Mouse (Mus musculus) forebrain, embryonic 11.5 days (tissue): ENCODE data around the gene Kcnma1. TPM values are rescaled to one million over a fixed set of nuclear protein-coding genes. Genes with fewer than 3 reads are reported as not detected.
A peak's percentile ranks its signal among the peaks of the same experiment; 100 is the strongest.

Source experiments
- ATAC-seq: fragments of 200-750 bp; cut with Nextera tagmentation; replicated peaks from 2 replicates; pipeline ENCODE4 v1.8.0; 2017; ENCODE audit warnings: moderate TSS enrichment; ENCODE audit not compliant: low FRiP score
- DNase-seq: peaks from one replicate; pipeline ENCODE4 v3.0.0-alpha.2; 2017; ENCODE audit warnings: low spot score
- H3K27ac ChIP-seq: fragments of 300-500 bp; sonication (generic); 2 replicates; pipeline ENCODE4 v1.5.1; 2014; ENCODE audit warnings: low read depth, low read length
- H3K27me3 ChIP-seq: fragments of 300-500 bp; sonication (generic); 2 replicates; pipeline ENCODE4 v1.6.1; 2014; ENCODE audit warnings: mild to moderate bottlenecking, low read length, mixed read lengths; ENCODE audit not compliant: control insufficient read depth, insufficient read depth
- H3K36me3 ChIP-seq: fragments of 300-500 bp; sonication (generic); 2 replicates; pipeline ENCODE4 v1.6.1; 2014; ENCODE audit warnings: mild to moderate bottlenecking, low read length, moderate library complexity, mixed read lengths; ENCODE audit not compliant: control insufficient read depth, insufficient read depth
- H3K4me1 ChIP-seq: fragments of 300-500 bp; sonication (generic); replicated peaks from 2 replicates; pipeline ENCODE4 v1.6.1; 2014; ENCODE audit warnings: low read length, mixed read lengths; ENCODE audit not compliant: control insufficient read depth, insufficient read depth
- H3K4me2 ChIP-seq: fragments of 300-500 bp; sonication (generic); 2 replicates; pipeline ENCODE4 v1.6.1; 2014; ENCODE audit warnings: low read depth, mild to moderate bottlenecking, low read length, moderate library complexity, mixed read lengths; ENCODE audit not compliant: severe bottlenecking
- H3K4me3 ChIP-seq: fragments of 300-500 bp; sonication (generic); 2 replicates; pipeline ENCODE4 v1.5.1; 2014; ENCODE audit warnings: low read depth, low read length
- H3K9ac ChIP-seq: fragments of 300-500 bp; sonication (generic); 2 replicates; pipeline ENCODE4 v1.6.1; 2014; ENCODE audit warnings: low read length
- H3K9me3 ChIP-seq: fragments of 300-500 bp; sonication (generic); 2 replicates; pipeline ENCODE4 v1.6.1; 2016; ENCODE audit warnings: low read length, mixed read lengths; ENCODE audit not compliant: control insufficient read depth
- WGBS: fragments of 180-500 bp; shearing (Covaris S2); extraction: QIAGEN DNeasy Blood & Tissue Kit; methylation state at CpG from one replicate; pipeline ENCODE4 v1.1.7; 2014; 5-methylcytosine and 5-hydroxymethylcytosine counted together
- polyA plus RNA-seq: library from polyadenylated mRNA; unstranded; fragments of >200 nt; fragmentation: Nextera tagmentation; extraction: Ambion mirVana; gene quantifications from 2 replicates; pipeline ENCODE4 v1.2.1, GENCODE M21; 2014

The Kcnma1 gene
- polyA plus RNA-seq, 1 experiment from 2014 or later = 0.45 TPM

DNA sequence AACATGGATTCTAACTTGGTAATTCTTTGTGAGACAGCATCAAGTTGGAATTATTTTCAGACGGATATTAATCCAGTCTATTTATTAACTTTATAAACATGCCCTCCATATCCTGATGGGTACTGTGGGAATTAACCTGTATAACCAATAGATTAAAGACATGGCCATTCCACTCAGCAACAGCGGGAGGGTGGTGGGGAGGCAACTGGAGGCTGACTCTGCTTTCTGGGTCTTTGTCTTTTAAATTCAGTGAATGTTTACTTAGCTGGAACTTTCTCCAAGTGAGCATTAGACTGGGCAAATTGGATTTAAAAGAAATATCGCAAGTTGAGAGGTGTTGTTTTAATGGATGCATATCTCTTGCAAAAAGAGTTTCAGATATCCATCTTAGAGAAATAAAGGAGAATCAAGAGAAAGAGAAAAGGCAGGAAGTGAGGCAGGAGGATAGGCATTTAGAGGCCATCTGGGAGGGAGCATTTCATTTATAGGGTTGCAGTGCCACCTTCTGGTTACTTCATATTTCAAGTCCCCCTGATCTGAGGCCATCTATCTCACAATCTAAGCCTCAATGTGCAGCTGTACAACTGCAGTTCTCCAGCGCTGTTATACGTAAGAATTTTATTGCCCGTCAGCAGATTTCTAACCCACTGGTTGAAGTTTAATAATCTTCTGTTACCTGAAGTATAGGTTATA is 613.4 kb downstream of the Kcnma1 start:
- WGBS = 17% methylated on average over 6 of the region's 6 CpGs
- DNase-seq (peak; percentile 64), ATAC-seq (no peak; the same call in 1 of the 2 replicates)
- H3K4me3 ChIP-seq = no peak overlapping the region
- H3K4me1 ChIP-seq = no peaks in the 10 kb centered on the region
- H3K27me3 ChIP-seq = no peaks in the 10 kb centered on the region
- H3K9ac ChIP-seq = no peak overlapping the region
- H3K36me3 ChIP-seq = no peaks in the 10 kb centered on the region
- no peak overlapping the region for H3K27ac ChIP-seq
- no peaks in the 10 kb centered on the region for H3K9me3 ChIP-seq
- no peak overlapping the region for H3K4me2 ChIP-seq

DNA sequence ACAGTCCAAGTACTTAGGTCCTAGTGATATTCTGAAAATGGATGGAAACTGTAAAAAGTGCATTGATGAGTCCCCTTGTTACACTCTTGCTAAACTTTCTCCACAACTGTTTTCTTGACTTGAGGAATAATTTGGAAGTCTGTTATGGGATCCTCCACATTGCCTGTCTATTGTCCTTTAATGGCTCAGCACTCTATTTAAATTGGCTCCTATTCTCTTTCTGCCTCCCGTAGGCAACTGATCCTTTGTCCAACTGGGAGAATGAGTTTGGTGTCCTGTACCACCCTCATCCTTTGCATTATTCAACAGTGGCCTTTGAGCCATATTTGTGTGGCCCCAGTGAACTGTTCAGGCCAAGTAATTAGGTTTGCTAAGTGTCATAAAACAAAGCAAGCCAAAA is 616.6 kb downstream of the Kcnma1 start:
- Histone ChIP-seq H3K4me3 (no peak overlapping the region), H3K4me2 (no peak overlapping the region), H3K4me1 (no peaks in the 10 kb centered on the region), H3K36me3 (no peaks in the 10 kb centered on the region), H3K9ac (no peak overlapping the region), H3K27me3 (no peaks in the 10 kb centered on the region), H3K9me3 (no peaks in the 10 kb centered on the region), H3K27ac (no peak overlapping the region)
- no peak for DNase-seq
- WGBS = 13% methylated on average over 1 of the region's 1 CpGs
- ATAC-seq = no peak

DNA sequence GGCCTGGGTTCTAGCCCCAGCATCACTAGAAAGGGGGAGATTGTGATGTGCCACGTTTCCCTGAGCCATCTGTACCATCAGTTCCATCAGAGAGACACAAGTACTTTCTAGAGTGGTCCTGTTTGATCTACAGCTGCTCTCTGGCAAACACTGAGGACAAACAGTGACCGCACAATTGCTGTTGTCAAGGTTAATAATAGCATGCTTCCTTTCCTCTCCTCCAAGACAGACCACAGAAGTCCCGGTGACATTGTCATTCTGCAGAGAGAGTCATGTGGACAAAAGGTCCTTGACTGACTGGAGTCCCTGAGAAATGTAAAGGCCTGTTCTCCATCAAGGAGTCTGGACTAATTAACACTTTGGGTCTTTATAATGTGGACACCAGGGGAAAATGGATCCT is 622.7 kb downstream of the Kcnma1 start:
- DNase-seq (no peak), ATAC-seq (no peak)
- Histone ChIP-seq H3K36me3 (no peaks in the 10 kb centered on the region), H3K27me3 (no peaks in the 10 kb centered on the region), H3K9me3 (no peaks in the 10 kb centered on the region), H3K4me2 (no peak overlapping the region), H3K4me3 (no peak overlapping the region), H3K9ac (no peak overlapping the region), H3K27ac (no peak overlapping the region), H3K4me1 (no peaks in the 10 kb centered on the region)
- 82% methylated on average over 3 of the region's 3 CpGs for WGBS

DNA sequence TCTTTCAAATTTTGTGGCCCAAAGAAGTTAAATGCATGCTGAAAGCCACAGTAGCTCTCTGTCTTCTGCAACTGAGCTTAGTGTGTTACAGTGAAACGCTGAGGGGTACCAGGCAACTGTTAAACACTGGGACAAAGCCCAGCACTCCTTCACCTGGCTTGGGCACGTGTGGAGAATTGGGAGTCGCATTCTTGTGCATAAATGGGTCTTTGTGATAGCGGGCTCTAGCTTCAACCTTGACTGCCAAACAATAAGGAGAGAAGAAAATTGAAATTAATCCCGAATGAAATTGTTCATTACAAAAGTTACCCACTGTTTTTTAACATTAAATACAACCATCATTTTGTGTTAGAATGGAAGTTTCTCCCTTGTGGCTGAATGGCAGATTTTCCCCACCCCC is 623.5 kb downstream of the Kcnma1 start:
- 55% methylated on average over 5 of the region's 5 CpGs for WGBS
- no peak for ATAC-seq
- no peak overlapping the region for H3K27ac ChIP-seq
- H3K36me3 ChIP-seq = no peaks in the 10 kb centered on the region
- DNase-seq = no peak
- H3K4me2 ChIP-seq = no peak overlapping the region
- H3K9me3 ChIP-seq = no peaks in the 10 kb centered on the region
- H3K9ac ChIP-seq = no peak overlapping the region
- H3K4me1 ChIP-seq = no peaks in the 10 kb centered on the region
- no peaks in the 10 kb centered on the region for H3K27me3 ChIP-seq
- no peak overlapping the region for H3K4me3 ChIP-seq

DNA sequence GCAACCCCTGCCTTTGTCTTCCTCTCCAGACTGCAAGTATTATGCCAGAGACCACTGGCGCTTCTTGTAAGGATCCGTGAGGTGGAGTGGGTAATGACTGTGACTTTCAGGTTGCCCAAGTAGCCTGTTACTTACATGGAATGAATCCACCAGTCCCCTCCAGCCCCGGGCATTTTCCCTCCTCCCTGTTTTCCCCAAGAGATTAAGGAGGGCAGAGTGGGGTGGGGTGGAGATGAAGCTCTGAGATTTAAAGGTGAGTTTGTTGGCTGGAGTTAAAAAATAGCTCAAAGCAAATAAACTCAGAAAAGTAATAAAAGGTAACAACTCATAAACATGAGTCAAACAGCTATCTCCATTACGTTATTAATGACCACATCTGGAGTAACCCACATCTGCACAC is 624.1 kb downstream of the Kcnma1 start:
- WGBS = 57% methylated on average over 4 of the region's 4 CpGs
- H3K27ac ChIP-seq = no peak overlapping the region
- ATAC-seq = no peak
- no peak overlapping the region for H3K4me3 ChIP-seq
- H3K4me1 ChIP-seq = no peaks in the 10 kb centered on the region
- no peaks in the 10 kb centered on the region for H3K36me3 ChIP-seq
- H3K9ac ChIP-seq = no peak overlapping the region
- H3K4me2 ChIP-seq = no peak overlapping the region
- H3K27me3 ChIP-seq = no peaks in the 10 kb centered on the region; the same call in 1 of the 2 replicates
- H3K9me3 ChIP-seq = no peaks in the 10 kb centered on the region
- DNase-seq = no peak

DNA sequence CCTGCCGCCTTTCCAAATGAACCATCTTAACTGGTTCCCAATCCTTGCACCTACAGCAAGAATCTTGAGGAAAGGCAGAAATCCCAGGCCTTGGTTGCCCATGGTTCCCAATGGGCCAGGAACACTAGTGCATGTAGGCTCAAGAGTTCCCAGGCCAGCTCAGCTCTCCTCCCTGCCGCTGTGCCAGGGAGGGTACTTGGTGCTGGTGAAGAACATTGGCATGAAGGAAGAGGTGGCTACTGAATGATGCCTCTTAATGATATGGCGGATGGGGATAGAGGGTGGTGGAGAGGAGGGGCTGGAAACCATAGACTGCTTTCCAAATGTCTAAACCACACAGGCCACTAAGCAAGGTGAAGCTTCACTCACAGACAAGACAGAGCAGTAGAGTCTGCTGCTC is 627.5 kb downstream of the Kcnma1 start:
- 93% methylated on average over 3 of the region's 3 CpGs for WGBS
- Histone ChIP-seq H3K27ac (no peak overlapping the region), H3K9me3 (no peaks in the 10 kb centered on the region), H3K27me3 (peaks cover 7% of the 10 kb centered on the region; the same call in 1 of the 2 replicates), H3K4me1 (no peaks in the 10 kb centered on the region), H3K4me2 (no peak overlapping the region), H3K9ac (no peak overlapping the region), H3K36me3 (no peaks in the 10 kb centered on the region), H3K4me3 (no peak overlapping the region)
- no peak for DNase-seq
- ATAC-seq = no peak

DNA sequence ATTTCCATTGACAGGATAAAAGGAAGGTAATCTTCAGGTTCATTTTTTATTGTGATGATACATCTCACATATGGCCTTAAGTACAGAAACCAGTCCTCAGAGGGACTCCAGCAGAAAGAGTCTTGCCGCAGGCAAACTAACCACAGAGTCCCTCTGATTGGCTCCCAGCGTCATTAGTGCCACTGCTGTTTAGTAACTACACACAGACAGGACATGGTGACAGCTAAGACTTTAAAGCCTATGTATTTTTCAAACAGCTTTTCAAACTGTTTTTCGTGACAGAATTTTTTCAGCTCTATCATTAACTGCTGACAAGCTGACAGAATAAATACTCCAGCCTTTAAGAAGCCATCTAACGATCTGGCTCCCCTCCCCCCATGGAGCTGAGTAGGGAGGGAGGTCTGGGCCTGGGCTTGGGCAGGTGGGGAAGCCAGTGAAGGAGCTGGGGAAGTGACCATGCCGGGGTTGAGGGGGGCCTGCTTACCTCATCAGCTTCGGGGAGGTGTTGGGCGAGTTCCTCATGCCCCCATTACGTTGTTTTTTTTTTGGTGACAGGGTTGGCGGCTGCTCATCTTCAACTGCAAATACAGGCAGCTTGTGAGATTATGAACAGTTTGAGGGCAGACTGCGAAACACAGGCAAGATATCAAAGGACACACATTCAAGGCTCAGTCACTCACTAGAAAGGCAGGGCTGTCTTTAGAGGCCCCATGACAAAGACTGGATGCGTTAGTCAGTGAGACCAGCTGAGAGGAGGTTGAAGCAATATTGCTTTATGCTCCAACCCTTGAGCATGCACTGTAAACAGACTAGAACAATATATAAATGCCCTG is 628.3 kb downstream of the Kcnma1 start:
- peaks cover 13% of the 10 kb centered on the region for H3K27me3 ChIP-seq
- DNase-seq (peak; percentile 59), ATAC-seq (0 out of 2 replicates have a peak, but pooled peaks have one; percentile 49)

DNA sequence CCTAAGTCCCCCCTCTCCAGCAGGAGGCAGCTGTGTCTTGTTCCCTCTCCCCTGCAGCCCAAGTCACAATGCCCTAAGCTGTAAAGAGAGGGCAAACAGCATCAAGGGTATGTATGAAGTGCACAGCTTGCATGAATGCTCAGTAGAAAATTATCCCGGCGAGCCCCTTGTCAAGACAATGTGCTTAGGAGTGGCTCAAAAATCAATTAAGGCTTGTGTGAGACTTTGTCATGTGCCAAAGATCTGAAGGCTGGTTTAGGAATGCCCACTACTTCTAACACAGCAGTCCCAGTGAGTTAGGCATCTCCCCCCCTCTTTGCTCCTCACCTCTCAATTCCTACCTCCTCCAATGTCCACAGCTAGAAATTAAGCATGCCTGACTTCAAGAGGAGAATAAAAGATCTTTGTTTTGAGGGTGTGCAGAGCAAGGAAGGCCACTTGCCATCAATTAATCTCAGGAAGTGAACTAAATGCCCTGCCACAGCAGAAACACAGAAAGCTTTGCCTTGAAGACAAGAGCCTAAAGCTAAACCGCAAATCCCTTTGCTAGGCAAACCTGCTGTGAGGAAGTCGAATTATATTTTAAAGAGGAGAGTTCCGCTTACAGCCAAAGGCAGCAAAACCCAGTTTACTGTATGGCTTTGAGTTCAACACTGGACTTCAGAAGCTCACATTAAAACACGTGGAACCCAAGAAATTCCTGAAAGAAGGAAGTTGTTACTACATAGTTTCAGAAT is 635.8 kb downstream of the Kcnma1 start:
- Histone ChIP-seq H3K27ac (no peak overlapping the region), H3K4me2 (0 out of 2 replicates have a peak overlapping the region, but pooled peaks have one; percentile 2)
- peak; percentile 91 for ATAC-seq

More for the DNA sequence above, 628.3 kb downstream of the Kcnma1 start:
- WGBS = 33% methylated on average over 11 of the region's 11 CpGs
- no peak overlapping the region for H3K4me3 ChIP-seq
- H3K27ac ChIP-seq = no peak overlapping the region
- no peaks in the 10 kb centered on the region for H3K4me1 ChIP-seq
- H3K9ac ChIP-seq = no peak overlapping the region
- H3K36me3 ChIP-seq = no peaks in the 10 kb centered on the region
- H3K4me2 ChIP-seq = no peak overlapping the region
- no peaks in the 10 kb centered on the region for H3K9me3 ChIP-seq

More for the DNA sequence above, 635.8 kb downstream of the Kcnma1 start:
- Histone ChIP-seq H3K36me3 (no peaks in the 10 kb centered on the region), H3K4me1 (peaks cover 14% of the 10 kb centered on the region), H3K4me3 (no peak overlapping the region), H3K27me3 (peaks cover 40% of the 10 kb centered on the region), H3K9me3 (no peaks in the 10 kb centered on the region), H3K9ac (no peak overlapping the region)
- WGBS = 6% methylated on average over 6 of the region's 6 CpGs
- peak; percentile 64 for DNase-seq
